Mouse (Mus musculus) kidney, postnatal 25 days (tissue): ENCODE measurements around the gene 4930505A04Rik.
"Not testable (repeated sequence)": the region's sequence is repeated elsewhere in the genome, so short reads cannot be mapped to it uniquely, and the experiment has no call there.

Source experiments
- DNase-seq, 2 experiments: peaks; one replicate each; pipeline ENCODE4 v3.0.0; 2021; ENCODE audit warnings: mixed read lengths in 2 of 2

4930505A04Rik gene

GRCm38 (mm10) chr11:30471751-30472593 is at the start of gene 4930505A04Rik:
4930505A04Rik (minus strand) TSS chr11:30471827.
- DNase-seq, result peak; percentile 92 to 94

DNA sequence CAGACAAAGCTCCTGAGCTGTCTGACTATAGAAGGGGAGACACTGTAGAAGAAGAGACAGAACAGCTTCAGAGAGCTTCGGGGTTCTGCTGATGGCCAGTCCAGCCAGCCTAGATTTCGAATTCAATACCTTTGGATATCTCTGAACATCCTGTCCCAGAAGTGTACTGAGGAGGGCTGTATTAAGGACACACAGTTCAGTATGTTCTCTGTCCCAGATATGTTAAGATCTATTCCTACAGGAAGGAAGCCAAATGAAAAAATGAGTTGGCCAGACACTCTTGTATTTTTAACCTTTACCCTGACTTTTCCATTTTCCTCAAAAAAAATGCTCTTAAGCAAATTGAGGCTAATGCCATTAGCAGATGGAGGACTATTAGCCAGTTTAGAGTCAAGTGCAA is 45.5 kb upstream of the 4930505A04Rik start:
- DNase-seq, result no peak

- DNase-seq, result no peak
Measured at GRCm38 (mm10) chr11:30508178-30508577, 36.6 kb upstream of the 4930505A04Rik start.

- DNase-seq, result no peak
Measured at GRCm38 (mm10) chr11:30498738-30499355, 27.2 kb upstream of the 4930505A04Rik start.

DNA sequence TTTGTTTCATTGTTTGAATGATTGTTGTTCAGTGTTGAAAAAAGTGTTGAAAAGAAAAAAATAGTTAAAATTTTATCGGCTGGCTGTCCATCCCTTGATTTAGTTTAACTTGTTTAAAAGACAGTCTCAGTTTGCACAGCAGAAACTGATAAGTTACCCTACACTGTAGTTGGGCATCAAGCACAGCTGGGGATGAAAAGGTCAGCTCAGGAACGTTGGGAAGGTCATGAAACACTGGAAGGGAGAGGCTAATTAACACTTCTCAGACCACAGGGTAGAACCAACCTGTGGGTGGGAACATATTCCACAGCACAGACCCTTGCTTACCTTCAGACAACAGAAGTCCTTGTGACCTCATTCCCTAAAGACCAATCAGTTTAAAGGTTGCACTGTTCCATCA is 25.5 kb upstream of the 4930505A04Rik start:
- DNase-seq, result no peak

GRCm38 (mm10) chr11:30491515-30492260 is 20.1 kb upstream of the 4930505A04Rik start:
- no peak for DNase-seq

DNA sequence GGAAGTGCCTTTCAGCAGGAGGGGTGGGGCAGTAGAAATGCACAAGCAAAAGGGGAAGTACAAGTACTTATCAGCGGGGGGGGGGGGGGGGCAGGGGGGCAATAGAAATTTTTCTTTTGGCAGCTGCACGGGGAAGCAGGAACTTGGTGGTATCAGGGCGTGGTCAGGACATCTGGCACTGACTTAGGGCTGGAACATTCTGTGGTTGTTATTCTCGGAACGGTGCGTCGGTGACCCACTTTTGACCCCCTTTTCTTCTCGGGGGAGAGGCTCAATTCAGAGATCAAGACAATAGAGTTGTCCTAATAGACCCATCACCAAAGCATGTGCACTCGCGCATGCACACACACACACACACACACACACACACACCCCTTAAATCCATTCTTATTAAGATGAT is 16.6 kb upstream of the 4930505A04Rik start:
- no peak for DNase-seq

GRCm38 (mm10) chr11:30483286-30483685 is 11.7 kb upstream of the 4930505A04Rik start:
- no peak for DNase-seq

GRCm38 (mm10) chr11:30471187-30471586 is 440 bp downstream of the 4930505A04Rik start:
- no peak for DNase-seq

- DNase-seq, result no peak
Measured at GRCm38 (mm10) chr11:30454331-30454730, 17.3 kb downstream of the 4930505A04Rik start.

GRCm38 (mm10) chr11:30448126-30448525 is 23.5 kb downstream of the 4930505A04Rik start:
- DNase-seq, result no peak

GRCm38 (mm10) chr11:30447561-30447960 is 24.1 kb downstream of the 4930505A04Rik start:
- no peak for DNase-seq

- not testable (repeated sequence) for DNase-seq
Measured at GRCm38 (mm10) chr11:30444192-30444905, 27.3 kb downstream of the 4930505A04Rik start.

DNA sequence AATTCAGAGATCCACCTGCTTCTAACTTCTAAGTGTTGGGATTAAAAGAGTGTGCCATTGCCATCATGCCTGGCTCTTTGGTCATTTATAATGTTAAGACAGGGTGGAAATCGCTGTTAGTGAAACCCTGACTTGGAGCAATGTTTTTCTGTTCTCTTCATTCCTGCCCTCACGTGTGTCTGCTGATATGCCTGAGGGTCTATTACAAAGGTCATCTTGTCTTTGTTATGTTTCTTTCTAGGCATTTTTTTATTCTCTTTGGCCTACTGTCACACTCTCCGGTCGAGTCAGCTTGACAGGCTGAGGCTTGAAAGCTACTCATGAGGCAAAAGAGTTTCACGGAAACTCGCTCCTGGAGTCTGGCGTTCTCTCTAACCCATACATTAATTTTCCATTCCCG is 27.9 kb downstream of the 4930505A04Rik start:
- DNase-seq, result no peak

DNA sequence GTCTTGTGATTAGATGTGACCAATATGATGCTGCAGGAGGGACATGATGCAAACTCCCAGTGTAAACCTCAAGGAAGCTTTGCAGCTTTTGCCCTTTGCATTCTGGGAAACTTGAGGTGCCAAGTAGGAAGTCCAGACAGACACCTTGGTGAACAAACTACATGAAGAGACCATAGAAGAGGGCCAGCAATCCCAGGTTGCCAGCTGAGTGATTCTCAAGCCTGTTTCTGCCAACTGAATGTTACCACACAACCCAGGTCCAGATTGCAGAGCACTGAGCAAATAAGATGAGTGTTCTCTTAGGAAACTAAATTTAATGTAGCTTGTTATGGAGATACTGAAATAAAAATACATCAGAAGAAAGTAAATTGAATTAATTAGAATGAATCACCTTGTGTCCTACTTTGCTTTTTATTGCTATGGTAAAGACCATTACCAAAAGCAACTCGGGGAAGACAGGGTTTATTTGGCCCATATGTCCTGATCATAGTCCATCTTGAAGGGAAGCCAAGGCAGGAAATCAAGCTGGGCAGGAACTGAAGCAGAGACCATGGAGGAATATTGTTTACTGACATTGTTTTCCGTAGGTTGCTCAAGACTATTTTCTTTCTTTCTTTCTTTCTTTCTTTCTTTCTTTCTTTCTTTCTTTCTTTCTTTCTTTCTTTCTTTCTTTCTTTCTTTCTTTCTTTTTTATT is 38.2 kb downstream of the 4930505A04Rik start:
- no peak for DNase-seq

- peak; percentile 74 to 83 for DNase-seq
Measured at GRCm38 (mm10) chr11:30405581-30405980, 66.0 kb downstream of the 4930505A04Rik start.

DNA sequence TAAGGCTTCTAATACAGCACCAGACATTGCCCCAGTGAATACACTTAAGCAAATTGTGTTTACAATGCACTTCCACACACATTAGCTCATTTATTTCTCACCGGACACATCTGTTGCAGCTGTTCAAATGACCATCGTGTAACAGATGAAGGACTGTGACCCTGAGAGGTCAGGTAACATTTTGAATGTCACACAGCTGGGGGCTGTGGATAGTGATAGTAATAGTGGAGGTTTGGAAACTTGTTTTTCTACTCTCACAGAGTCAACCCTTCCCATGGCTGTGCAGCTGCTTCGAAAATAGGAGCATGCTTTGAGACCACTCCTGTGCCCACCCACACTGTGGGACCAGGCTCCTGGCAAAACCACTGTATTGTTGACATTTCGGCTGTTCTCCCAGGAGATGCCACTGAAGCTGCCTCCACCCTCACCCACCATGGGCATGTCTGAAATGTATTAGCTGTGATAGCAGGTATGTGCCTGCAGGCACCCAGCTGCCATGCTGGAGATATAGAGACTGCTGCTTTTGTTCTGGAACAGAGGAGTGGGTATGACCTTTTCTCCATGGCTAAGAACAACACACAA is 66.9 kb downstream of the 4930505A04Rik start:
- DNase-seq, result no peak

DNA sequence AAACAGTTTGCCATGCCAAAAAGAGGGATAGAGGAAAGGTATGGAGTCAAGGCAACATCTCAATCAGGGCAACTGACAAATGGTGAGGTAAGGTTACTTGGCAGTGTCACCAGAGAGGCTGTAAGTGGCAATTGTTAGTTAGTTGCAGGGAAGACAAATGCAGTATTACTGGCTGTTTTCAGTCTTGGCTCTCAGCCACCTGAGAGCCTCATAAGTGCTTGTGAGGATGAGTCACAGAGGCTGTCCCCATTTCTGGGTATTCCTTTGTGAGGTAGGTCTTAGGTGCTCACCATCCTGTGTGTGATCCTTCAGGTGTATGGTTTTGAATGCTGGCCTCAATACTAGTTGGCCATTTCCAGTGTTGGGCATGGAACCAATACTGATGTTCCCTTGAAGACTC is 77.3 kb downstream of the 4930505A04Rik start:
- no peak for DNase-seq

- no peak for DNase-seq
Measured at GRCm38 (mm10) chr11:30383076-30383475, 88.6 kb downstream of the 4930505A04Rik start.
